Mouse (Mus musculus) bone marrow macrophage, adult 2 months (primary cell): Measurements from ENCODE around the gene Cfap61.

ENCODE experiments used
- CTCF ChIP-seq: IDR thresholded peaks from 2 replicates; pipeline ENCODE4 v1.5.1; 2012; ENCODE audit warnings: low read depth, mild to moderate bottlenecking, low read length, moderate library complexity
- POLR2A ChIP-seq: IDR thresholded peaks from 2 replicates; pipeline ENCODE4 v1.6.1; 2012; ENCODE audit warnings: mild to moderate bottlenecking, low read depth, low read length, borderline replicate concordance

- TF ChIP-seq CTCF (no peak), POLR2A (no peak)
These were observed 233.6 kb downstream of the Cfap61 start for GRCm38 (mm10) chr2:146168017-146168803.
